Mouse (Mus musculus): ENCODE data around the gene Ccdc117.
A peak's percentile ranks its signal among the peaks of the same experiment; 100 is the strongest.
"Not testable (repeated sequence)": the region's sequence is repeated elsewhere in the genome, so short reads cannot be mapped to it uniquely, and the experiment has no call there.

Ccdc117 gene

DNA sequence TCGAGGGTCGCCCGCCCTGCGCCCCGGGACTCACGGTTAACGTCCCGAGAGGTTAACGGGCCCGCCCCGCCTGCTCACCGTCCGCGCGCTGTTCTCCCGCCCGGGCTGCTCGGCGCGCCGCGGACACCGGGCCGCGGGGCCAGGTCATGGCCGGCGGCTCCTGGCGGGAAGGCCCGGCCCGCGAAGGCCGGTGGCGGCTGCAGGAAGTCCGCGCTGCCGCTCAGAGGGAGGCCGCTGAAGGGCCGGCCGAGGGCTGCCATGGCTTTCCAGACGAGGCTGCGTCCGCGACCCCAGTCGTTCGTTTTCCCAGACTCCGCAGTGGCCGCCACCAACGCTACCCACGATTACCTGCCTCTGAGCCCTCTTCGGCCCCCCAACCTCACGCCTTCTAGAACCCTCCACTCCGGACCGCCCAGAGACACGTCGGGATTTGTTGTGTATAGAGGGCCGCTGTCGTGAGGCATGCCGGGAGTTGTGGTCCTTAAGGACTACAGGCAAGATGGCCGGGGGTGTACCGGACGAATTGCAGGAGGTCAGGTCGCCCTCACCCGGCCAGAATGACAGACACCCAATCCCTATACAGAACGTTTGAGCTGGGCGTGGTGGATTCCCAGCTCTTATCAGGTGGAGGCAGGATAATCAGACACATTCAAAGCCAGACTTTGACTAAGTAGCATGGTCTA lies at the start of gene Ccdc117:
Gene Ccdc117 (minus strand): TSS at position 389 of the 683 bp plus-strand sequence.
- peak; percentile 99 for DNase-seq (ENCODE audit: low read depth, low spot score)

DNA sequence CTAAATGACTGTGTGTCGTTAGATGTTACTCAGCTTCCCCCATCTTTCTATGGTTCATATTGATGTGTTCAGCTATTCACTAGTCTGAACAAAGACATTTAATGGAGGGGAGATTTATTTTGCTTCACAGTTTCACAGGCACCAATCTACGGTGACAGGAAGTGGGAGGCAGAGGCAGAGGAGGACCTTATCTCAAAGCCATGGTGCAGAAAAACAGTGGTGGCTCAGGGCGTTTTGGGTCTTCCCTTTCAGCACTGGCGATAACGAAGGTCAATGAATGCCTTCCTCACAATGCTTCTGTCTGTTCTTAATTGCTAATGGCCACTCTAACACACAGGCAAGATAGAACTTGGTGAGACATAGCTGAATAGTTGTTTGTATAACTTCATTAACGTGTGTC lies 33.1 kb upstream of the Ccdc117 start:
- no peak for DNase-seq (ENCODE audit: low read depth, low spot score)

DNA sequence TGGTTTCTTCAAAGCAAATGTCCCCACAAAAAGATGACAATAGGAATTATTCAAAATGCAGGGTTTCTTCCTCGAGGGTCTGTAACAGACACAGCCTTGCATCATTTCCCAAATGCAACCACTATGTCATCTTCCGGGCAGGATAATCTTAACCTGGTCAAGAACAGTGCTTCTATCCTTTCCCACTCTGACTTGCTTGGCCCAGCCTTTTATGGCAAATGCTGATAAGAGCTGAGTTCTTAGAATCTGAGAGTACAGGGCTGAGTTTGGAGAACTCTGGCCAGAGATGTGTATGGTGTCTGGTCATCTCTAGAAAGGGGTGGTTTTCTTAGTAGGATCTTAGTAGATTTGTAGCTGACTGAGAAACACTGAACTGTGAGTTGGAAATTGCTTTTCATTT lies 31.8 kb upstream of the Ccdc117 start:
- DNase-seq (ENCODE audit: low read depth, low spot score) = no peak

DNA sequence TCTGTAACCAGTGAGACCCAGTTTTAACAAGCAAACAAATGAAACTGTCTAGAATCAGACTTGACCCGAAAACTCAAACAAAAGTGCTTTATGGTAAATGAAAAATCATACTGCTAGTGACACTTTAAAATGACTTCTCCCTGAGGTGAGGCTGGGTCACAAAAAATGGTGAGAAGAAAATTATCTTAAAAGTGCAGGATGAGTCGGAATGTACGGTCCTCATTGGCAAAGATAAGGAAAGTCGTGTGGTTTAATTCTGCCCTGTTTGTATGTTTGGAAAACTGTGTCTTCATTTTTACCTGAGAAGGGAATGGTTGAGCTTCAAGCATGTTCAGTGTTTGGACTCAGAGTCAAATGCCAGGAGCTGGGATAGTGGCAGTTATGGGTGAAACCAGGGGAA lies 29.9 kb upstream of the Ccdc117 start:
- no peak for DNase-seq (ENCODE audit: low read depth, low spot score)

DNA sequence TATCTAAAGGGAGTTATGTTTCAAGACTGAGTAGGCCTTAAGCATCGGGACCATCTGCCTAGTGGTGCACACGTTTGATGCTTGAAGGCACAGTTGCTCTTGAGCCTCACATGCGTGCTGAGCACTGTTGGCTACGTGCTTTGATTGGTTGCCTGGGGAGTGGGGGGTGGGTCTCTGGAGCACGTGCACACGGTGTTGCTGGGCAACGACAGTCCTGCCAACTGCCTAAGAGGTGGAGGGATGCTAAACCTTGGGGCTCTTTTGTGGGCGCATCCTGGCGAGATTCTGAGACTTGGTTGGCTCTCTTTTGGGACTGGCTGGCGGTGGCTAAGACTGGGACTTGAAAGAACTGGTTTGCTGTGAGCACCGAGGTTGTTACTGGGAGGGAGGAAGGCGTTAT lies 27.5 kb upstream of the Ccdc117 start, which contains the start of gene Ankrd36:
Gene Ankrd36 (plus strand): TSS at position 211 of the 400 bp plus-strand sequence.
- peak; percentile 75 for DNase-seq (ENCODE audit: low read depth, low spot score)

DNA sequence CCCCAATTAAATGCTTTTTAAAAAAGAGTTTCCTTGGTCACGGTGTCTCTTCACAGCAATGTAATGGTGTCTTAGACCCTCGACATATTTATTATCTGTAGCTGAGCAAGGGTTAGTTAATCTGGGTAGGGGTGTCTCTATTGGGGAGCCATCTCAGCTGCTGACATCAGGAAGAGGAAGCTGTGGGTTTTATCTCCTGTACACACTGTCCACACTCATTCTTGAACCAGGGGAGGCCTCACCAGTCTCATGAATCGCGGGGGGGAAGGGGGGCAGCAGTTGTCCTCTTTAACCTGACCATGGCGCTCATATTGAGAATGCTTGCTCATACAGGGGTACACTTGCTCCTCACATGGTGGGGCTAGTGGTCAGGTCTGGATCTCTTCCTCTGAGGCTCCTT lies 26.1 kb upstream of the Ccdc117 start:
- DNase-seq (ENCODE audit: low read depth, low spot score) = no peak

DNA sequence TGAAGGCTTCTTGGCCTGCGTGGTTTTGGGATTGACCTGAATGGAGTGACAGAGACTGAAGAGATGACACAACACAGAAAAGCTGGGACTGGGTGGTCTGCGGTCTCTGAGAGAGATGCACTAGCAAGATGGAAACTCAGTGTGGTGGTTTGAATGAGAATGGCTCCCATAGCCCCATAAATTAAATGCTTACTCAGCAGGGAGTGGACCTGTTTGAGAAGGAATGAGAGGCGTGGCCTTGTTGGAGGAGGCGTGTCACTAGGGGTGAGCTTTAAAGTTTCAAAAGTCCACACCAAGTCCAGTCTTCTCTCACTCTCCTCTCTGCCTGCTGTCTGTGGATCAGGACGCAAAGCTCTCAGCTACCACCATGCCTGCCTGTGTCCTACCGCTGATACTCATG lies 25.7 kb upstream of the Ccdc117 start:
- DNase-seq (ENCODE audit: low read depth, low spot score) = peak; percentile 44

DNA sequence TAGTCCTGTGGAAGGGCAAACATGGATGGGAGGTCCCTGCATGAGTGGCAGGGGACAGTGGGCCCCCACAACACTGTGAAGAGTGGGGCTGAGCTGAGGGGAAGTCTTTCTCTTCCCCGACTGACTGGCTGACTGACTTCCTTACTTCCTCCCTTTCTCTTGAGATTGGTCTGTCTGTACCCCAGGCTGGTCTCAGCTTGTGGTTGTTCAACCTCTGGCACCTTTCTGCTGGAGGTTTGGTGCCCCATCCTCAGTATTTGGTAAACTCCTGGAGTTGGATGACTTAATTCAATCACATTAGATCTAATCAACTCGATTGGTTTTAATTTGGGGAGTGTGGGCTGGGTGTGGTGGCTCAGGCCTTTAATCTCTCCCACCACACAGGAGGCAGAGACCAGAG lies 24.5 kb upstream of the Ccdc117 start:
- DNase-seq (ENCODE audit: low read depth, low spot score) = no peak

DNA sequence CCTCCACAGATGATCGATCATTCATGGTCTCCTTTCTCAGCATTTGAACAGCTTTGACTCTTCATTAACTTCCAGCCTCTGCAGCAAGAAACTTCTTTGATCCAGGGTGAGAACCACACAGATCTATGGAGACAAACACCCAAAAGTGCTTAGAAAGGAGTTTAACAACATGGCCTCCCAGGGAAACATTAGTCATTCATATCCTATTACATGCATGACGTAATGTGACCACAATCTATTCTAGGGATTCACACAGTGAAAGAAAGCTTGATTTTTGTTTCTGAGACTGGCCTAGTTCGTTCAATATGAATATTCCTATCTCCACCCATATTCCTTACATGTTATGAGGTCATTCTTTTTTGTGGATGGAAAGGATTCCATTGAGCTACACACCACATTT lies 23.6 kb upstream of the Ccdc117 start:
- DNase-seq (ENCODE audit: low read depth, low spot score) = no peak

DNA sequence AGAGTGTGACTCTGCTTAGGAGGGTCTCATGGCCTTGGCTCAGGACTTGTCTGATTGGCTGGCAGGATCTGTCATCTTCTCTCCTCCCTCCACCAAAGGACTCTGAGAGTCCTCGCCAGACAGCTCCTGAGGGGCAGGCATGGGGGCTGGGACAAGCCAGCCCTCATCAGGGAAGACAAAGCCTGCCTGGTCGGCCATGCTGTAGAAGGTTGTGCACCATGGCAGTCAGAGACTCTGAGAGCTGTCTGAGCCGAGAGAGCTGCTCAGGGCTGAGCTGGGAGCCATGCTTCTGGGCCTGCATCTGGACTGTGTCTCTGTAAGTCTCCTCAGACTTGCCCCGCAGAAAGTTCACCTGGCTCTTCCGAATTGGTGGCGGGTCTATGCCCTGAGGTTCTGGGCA lies 21.9 kb upstream of the Ccdc117 start:
- DNase-seq (ENCODE audit: low read depth, low spot score) = peak; percentile 22

DNA sequence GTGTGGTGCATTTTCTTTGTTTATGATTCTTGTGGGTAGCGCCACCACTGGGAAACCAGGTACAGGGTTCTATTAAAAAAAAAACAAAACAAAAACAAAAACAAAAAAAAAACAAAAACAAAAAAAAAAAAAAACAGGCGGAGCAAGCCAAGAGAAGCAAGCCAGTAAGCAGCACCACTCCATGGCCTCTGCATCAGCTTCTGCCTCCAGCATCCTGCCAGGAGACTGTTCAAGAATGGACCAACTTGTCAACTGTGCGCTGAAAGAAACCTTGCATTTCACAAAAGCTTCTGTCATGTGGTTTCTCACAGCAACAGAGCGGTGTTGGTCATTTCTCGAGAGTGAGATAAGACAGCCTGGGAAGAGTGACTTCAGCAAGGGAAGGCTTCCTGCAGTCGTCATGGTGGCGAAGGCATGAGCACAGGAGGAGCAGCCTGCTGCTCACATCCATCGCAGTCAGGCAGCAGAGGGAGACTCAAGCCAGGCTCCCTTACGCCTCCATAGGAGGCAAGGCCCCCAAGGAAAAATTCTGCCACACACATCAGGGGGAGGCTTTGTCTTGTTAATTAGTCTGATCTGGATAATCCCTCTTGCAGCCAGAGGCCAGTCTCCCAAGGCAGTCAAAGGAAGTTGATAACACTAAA lies 20.8 kb upstream of the Ccdc117 start:
- peak; percentile 88 for DNase-seq (ENCODE audit: low read depth, low spot score)

DNA sequence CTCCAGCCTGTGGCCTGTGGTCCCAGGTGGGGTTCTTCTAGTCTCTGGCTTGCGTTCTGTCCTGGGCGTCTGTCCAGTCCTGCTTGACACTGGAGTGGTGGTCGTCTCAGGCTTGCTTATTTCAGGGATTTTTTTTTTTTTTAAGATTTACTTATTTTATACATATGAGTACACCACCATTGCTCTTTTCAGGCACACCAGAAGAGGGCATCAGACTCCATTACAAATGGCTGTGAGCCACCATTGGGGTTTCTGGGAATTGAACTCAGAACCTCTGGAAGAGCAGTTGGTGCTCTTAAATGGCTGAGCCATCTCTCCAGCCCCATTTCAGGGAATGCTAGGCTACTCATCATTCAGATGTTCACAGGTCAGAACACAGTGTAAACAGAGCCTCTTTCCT lies 18.3 kb upstream of the Ccdc117 start:
- no peak for DNase-seq (ENCODE audit: low read depth, low spot score)

DNA sequence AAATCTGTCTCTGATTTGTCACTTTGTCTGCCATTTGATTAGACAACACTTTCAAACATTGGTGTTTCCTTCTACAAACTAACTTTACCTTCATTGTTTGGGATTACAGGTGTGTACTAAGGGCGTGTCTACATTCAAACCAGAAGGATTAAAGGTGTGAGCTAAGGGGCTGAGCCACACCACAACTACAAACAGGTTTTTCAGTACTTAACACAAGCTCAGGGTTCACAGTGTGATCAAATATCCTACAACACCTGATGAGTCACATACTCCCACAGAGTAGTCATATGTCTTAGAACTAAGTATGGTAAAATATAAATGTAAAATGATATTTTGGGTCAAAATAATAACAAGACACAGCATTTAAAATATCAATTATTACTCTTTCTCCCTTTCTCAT lies 9.9 kb upstream of the Ccdc117 start:
- no peak for DNase-seq (ENCODE audit: low read depth, low spot score)

DNA sequence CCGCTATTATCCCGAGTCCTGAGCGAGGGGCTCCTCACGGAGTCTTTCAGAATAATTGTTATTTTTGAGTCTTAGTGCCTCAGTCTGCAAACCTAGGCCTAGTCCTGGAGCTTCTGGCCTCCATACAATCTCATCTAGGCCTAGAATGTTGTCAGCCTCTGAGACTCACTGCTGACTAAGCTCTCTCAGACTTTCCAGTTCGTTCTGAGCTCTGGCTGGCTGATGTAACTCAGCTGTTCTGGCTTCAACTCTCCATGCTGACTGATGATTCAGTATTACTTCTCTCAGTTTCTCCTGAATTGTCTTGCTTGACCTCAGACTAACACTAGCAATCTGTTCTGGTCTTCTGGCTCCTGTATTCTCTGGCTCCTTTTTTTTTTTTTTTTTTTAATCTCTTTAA lies 9.4 kb upstream of the Ccdc117 start:
- no peak for DNase-seq (ENCODE audit: low read depth, low spot score)

DNA sequence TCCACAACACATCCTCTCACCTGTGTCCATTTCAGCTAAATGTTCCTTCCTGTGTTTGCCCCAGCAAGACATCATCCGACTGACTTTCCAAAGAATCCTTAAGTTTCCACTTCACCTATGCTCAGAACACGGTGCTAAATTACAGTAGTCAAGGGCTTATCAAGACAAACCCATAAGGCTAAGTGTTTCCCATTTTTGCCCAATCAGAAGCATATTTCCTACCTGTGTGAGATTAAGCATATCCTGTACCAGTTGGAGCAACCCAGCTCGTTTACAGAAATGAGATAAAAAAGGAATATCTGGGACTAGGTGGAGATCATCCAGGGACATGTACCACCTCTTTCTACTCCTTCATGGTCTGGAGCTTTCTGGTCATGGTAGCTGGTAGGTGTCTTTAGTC lies 4.7 kb upstream of the Ccdc117 start:
- DNase-seq (ENCODE audit: low read depth, low spot score) = no peak

DNA sequence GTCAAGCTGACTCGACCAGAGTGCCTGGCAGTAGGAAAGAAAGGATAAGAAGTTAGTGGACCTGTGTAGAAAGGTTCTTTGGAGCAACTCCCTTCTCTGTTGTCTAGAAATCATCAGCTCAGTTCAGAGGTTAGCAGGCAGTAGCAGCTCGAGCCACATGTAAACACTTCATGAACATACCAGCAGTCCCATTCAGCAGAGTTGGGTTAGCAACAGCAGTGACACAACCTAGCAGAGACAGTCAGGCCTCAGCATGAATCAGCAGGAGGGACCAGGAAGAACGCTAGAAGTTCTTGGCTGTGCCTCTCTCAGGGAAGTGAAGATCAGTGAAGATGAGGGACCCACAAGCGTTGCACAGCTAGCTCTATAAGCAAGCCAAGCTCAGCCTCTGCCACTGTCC lies 3.5 kb upstream of the Ccdc117 start:
- DNase-seq (ENCODE audit: low read depth, low spot score) = no peak

DNA sequence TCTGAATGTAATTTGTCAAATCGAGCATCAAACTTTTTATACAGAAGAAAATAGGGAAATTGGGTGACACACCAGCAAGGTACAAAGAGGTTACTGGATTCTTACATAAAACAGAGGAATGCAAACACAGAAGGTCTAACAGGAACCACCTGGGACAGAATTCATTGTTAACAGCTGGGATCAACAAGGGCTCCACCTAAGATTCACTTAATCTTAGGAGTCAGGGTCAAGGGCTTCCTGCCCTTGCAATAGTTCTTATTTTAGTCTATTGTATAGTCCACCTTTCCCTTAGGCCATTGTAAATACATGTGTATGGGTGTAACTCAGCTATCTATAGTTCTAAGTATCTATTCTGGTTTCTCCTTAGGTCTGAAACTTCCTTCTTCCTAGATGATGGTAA lies 2.7 kb upstream of the Ccdc117 start:
- peak; percentile 76 for DNase-seq (ENCODE audit: low read depth, low spot score)

DNA sequence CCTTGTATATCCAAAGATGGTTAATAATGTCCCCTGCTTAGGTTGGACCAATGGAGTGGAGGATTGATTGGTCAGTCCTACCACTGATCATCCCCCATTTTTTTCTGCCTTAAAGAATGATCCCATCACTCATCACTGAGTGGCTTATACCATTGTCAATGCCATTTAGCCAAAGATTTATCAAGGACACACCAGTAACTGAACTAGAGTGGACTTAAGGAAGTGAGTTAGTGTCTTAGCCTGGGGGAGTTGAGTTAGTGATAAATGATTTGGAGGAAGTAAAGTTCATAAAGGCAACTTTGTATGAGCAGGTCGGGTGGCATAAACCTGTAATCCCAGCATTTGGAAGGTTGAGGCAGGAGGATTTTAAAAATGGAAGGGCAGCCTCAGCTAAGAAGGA lies 1.3 kb upstream of the Ccdc117 start:
- DNase-seq (ENCODE audit: low read depth, low spot score) = no peak

DNA sequence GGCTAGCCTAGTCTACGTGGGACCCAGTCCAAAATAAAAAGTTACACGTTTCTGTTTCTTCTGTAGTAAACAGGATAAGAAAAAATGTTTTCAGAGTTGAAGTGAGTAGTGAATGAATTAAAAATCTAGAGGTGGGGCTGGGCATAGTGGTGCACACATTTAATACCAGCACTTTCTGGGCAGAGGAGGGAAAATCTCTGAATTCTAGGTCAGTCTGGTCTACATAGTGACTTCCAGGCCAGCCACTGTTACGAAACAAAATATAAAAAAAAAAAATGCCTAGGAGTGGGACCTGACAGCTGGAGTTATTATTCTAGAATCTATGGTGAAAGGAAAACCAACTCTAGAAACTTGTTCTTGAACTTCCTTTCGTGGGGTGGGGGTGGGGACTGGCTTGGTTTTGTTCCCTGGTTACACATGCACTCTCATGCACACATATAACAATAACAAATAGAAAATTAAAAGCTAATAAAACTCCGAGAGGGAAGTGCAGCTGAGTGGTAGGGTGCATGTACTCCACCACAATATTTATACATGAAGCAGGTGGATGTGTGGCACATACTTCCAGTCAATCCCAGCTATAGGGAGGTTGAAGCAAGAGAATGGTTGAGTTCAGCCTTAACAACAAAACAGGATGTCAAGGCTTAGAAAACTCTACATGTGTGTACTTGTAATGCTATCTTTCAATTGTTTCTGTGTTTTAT lies 647 bp upstream of the Ccdc117 start:
- no peak for DNase-seq (ENCODE audit: low read depth, low spot score)

DNA sequence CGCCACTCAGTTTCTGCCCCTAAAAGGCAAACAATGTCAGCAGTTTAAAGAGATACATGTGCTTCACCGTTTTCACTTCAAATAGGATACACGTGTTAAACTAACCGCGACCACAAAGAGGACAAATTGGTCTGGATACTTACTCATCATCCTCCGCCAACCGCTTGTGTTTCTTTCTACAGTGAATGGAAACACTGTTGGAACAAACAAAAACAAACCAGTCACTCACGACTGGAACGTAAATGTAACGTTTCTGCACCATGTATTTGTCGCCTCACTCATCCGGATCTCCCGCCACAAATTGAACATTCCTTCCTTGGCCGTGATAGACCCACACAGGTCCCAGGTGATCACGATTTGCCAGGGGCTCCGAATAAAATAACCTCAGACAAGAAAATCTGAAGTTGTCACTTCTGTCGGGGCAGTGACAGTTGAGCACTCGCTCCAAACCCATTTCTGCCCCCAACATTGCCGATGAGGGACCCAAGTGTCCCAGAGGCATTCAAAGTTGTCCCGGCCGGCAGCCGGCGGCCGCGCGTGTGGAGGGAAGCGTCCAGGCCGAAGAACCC lies 673 bp downstream of the Ccdc117 start:
- DNase-seq (ENCODE audit: low read depth, low spot score) = no peak

DNA sequence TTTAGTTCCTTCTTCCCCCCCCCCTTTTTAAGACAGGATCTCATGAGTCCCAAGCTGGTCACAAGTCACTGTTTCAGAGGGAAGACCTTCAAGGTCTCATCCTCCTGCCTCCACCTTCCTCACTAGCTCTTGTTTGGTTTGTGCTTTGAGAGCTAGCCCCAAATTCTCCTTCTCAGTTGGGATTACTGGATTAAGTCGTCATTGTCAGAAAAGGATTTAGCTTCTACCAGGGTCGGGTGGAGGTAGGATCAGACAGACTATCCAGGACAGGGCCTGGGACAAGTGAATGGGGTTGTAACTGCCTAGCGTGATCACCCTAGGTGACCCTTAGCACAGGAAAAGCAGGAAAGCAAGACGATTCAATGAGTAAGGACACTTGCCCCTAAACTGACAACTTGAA lies 1.7 kb downstream of the Ccdc117 start:
- no peak for DNase-seq (ENCODE audit: low read depth, low spot score)

DNA sequence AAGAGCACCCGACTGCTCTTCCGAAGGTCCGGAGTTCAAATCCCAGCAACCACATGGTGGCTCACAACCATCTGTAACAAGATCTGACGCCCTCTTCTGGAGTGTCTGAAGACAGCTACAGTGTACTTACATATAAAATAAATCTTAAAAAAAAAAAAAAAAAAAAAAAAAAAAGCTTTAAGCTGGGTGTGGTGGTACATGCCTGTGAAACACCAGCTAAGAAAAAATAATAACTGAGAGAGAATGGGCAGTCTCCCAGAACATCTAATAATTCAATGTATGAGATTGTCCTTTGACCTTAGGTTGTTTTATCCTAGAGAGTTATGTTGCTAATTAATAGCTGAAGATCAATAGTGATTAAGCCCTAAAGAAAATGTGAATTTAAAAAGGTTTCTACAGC lies 4.5 kb downstream of the Ccdc117 start:
- not testable (repeated sequence) for DNase-seq (ENCODE audit: low read depth, low spot score)

DNA sequence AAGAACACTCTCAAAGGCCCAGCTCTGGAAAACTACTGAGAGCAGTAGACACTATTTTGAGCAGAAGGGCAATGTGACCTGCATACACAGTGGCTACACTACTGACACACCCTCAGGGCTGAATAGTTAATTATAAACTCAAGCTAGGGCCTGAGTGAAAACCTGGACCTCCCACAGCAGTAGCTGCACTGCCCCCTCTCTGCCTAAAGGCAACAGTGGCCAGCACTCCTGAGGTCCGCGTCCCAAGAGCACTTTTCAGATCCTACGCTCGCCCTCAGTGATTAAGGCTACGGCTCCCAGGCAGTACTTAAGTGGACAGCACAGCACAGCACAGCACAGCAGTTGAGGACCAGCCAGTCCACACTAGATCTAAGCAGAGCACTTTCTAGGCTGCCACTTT lies 8.9 kb downstream of the Ccdc117 start:
- DNase-seq (ENCODE audit: low read depth, low spot score) = no peak

Measured in R1 (cell line).